Mouse (Mus musculus): ENCODE measurements around the gene Fam120c.

DNA sequence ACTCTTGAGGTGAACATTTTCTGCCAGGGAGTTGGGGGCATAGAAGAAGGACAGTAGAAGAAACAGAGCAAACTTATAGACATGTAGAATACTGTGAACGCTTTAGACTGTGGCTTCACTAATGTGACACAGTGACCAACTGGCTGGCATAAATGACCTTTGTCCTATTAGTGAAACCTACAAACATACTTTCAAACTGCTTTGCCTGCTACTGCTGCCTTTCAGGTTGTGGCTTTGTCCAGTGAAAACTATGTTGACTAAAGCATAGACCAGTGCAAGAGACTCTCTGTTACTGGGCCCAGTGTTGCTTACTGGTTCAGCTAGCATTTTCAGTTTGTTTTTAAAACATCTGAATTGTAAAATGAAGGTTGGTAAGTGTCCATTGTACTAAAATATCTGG, 100.2 kb downstream of the Fam120c start:
- no peak for TF ChIP-seq CTCF (IDR thresholded peaks at IDR 0.05; ENCODE audit: borderline replicate concordance, control insufficient read depth, extremely low read depth, insufficient read depth, low read length, poor library complexity)
- no peak for TF ChIP-seq POLR2A (IDR thresholded peaks at IDR 0.05; ENCODE audit: control insufficient read depth, extremely low read depth, insufficient read depth, low read length, poor library complexity)
